Mouse (Mus musculus): Measurements from ENCODE around the gene Ptpn6. TPM values are rescaled to one million over a fixed set of nuclear protein-coding genes. Genes with fewer than 3 reads are reported as not detected.

The Ptpn6 gene
- polyA plus RNA-seq, 1 experiment from 2014 or later: 16.4 TPM

GRCm38 (mm10) chr6:124769101-124769765 lies 30.7 kb upstream of the Ptpn6 start, which contains the start of gene Eno2:
Eno2 (minus strand) TSS chr6:124769673.
- no peaks in the 10 kb centered on the region for H3K9me3 ChIP-seq (ENCODE audit: low read length)
- H3K9ac ChIP-seq (replicated peaks; ENCODE audit: low read length): peak within 1 kb of the TSS; percentile 69
- 1% methylated on average over 42 of the region's 54 CpGs for WGBS
- H3K4me3 ChIP-seq (ENCODE audit: low read length): peak within 1 kb of the TSS; percentile 65
- peak within 1 kb of the TSS; percentile 43; the same call in 1 of the 2 replicates for H3K27ac ChIP-seq (ENCODE audit: low read length)
- peak; percentile 78 for ATAC-seq (ENCODE audit: low FRiP score, low TSS enrichment)
- H3K4me2 ChIP-seq (replicated peaks; ENCODE audit: low read depth, low read length): peak within 1 kb of the TSS; percentile 94
- H3K36me3 ChIP-seq (ENCODE audit: insufficient read depth, low read length): no peaks in the 10 kb centered on the region
- H3K27me3 ChIP-seq (ENCODE audit: insufficient read depth, low read length): no peaks in the 10 kb centered on the region
- H3K4me1 ChIP-seq (ENCODE audit: insufficient read depth, low read length): peaks cover 33% of the 10 kb centered on the region

GRCm38 (mm10) chr6:124768704-124769044 lies 30.2 kb upstream of the Ptpn6 start:
- Histone ChIP-seq H3K36me3 (ENCODE audit: insufficient read depth, low read length) (no peaks in the 10 kb centered on the region), H3K9me3 (ENCODE audit: low read length) (no peaks in the 10 kb centered on the region), H3K4me2 (replicated peaks; ENCODE audit: low read depth, low read length) (peak overlapping the region; percentile 94), H3K27ac (ENCODE audit: low read length) (peak overlapping the region; percentile 43; the same call in 1 of the 2 replicates), H3K4me3 (ENCODE audit: low read length) (peak overlapping the region; percentile 65), H3K4me1 (ENCODE audit: insufficient read depth, low read length) (peaks cover 33% of the 10 kb centered on the region), H3K9ac (replicated peaks; ENCODE audit: low read length) (peak overlapping the region; percentile 69), H3K27me3 (ENCODE audit: insufficient read depth, low read length) (no peaks in the 10 kb centered on the region)
- WGBS: 7% methylated on average over 9 of the region's 9 CpGs
- 0 out of 2 replicates have a peak, but pooled peaks have one; percentile 10 for ATAC-seq (ENCODE audit: low FRiP score, low TSS enrichment)

DNA sequence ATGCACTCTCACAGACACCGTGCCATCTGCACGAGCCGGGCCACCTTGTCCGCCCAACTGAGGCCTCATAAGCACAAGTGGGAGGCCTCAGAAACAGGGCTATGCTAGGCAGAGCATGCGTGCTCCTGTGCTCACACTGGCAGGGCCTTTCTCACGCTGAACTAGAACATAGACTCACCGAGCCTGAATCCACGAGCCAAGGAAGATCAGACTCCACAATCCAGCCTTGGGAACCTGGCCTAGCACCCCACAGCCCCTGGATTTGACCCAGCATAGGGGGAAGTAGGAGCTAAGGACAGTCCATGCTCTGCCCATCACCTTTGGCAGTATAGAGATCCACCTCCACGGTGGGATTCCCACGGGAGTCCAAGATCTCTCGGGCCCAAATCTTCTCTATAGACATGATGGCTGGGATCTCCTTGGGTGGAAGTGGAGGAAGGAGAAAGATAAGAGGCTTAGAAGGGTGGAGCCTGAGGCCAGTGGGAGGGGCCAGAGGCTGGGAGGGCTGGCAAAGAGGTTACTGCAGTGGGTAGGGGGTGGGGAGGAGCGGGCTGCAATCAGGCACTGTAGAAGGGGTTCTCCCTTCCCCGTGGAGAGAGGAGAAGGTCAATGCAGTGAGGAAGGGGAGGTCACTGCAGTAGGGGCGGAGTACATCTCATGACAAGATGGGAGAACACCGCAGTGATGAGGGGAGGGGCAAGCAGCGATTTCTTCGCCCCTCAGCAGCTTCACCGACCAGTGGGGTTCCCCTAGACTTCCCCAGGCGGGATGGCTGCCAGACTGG lies 29.6 kb upstream of the Ptpn6 start:
- Histone ChIP-seq H3K27me3 (ENCODE audit: insufficient read depth, low read length) (no peaks in the 10 kb centered on the region), H3K27ac (ENCODE audit: low read length) (peak overlapping the region; percentile 69), H3K4me2 (replicated peaks; ENCODE audit: low read depth, low read length) (peak overlapping the region; percentile 94), H3K4me1 (ENCODE audit: insufficient read depth, low read length) (peaks cover 33% of the 10 kb centered on the region), H3K4me3 (ENCODE audit: low read length) (peak overlapping the region; percentile 65), H3K36me3 (ENCODE audit: insufficient read depth, low read length) (no peaks in the 10 kb centered on the region), H3K9me3 (ENCODE audit: low read length) (no peaks in the 10 kb centered on the region), H3K9ac (replicated peaks; ENCODE audit: low read length) (peak overlapping the region; percentile 69)
- ATAC-seq (ENCODE audit: low FRiP score, low TSS enrichment): peak; percentile 31; the same call in 1 of the 2 replicates
- 25% methylated on average over 19 of the region's 19 CpGs for WGBS

GRCm38 (mm10) chr6:124767536-124767919 lies 29.0 kb upstream of the Ptpn6 start:
- peaks cover 33% of the 10 kb centered on the region for H3K4me1 ChIP-seq (ENCODE audit: insufficient read depth, low read length)
- H3K9me3 ChIP-seq (ENCODE audit: low read length): no peaks in the 10 kb centered on the region
- no peaks in the 10 kb centered on the region for H3K27me3 ChIP-seq (ENCODE audit: insufficient read depth, low read length)
- H3K36me3 ChIP-seq (ENCODE audit: insufficient read depth, low read length): no peaks in the 10 kb centered on the region
- WGBS: 31% methylated on average over 4 of the region's 4 CpGs
- H3K4me3 ChIP-seq (ENCODE audit: low read length): peak overlapping the region; percentile 22
- peak overlapping the region; percentile 56; the same call in 1 of the 2 replicates for H3K9ac ChIP-seq (replicated peaks; ENCODE audit: low read length)
- no peak for ATAC-seq (ENCODE audit: low FRiP score, low TSS enrichment)
- peak overlapping the region; percentile 94 for H3K4me2 ChIP-seq (replicated peaks; ENCODE audit: low read depth, low read length)
- peak overlapping the region; percentile 69 for H3K27ac ChIP-seq (ENCODE audit: low read length)

- Histone ChIP-seq H3K27ac (ENCODE audit: low read length) (no peak overlapping the region), H3K4me3 (ENCODE audit: low read length) (no peak overlapping the region), H3K9ac (replicated peaks; ENCODE audit: low read length) (no peak overlapping the region), H3K4me1 (ENCODE audit: insufficient read depth, low read length) (peaks cover 33% of the 10 kb centered on the region), H3K27me3 (ENCODE audit: insufficient read depth, low read length) (no peaks in the 10 kb centered on the region), H3K4me2 (replicated peaks; ENCODE audit: low read depth, low read length) (no peak overlapping the region), H3K9me3 (ENCODE audit: low read length) (no peaks in the 10 kb centered on the region), H3K36me3 (ENCODE audit: insufficient read depth, low read length) (no peaks in the 10 kb centered on the region)
- 83% methylated on average over 7 of the region's 7 CpGs for WGBS
- no peak for ATAC-seq (ENCODE audit: low FRiP score, low TSS enrichment)
Observed at GRCm38 (mm10) chr6:124765951-124766350, 27.4 kb upstream of the Ptpn6 start.

- Histone ChIP-seq H3K4me2 (replicated peaks; ENCODE audit: low read depth, low read length) (peak overlapping the region; percentile 68), H3K27me3 (ENCODE audit: insufficient read depth, low read length) (no peaks in the 10 kb centered on the region), H3K9me3 (ENCODE audit: low read length) (no peaks in the 10 kb centered on the region), H3K4me1 (ENCODE audit: insufficient read depth, low read length) (peaks cover 36% of the 10 kb centered on the region), H3K4me3 (ENCODE audit: low read length) (no peak overlapping the region), H3K27ac (ENCODE audit: low read length) (peak overlapping the region; percentile 98), H3K36me3 (ENCODE audit: insufficient read depth, low read length) (no peaks in the 10 kb centered on the region), H3K9ac (replicated peaks; ENCODE audit: low read length) (peak overlapping the region; percentile 36)
- ATAC-seq (ENCODE audit: low FRiP score, low TSS enrichment): 0 out of 2 replicates have a peak, but pooled peaks have one; percentile 8
- 2% methylated on average over 5 of the region's 5 CpGs for WGBS
Observed at GRCm38 (mm10) chr6:124759259-124759658, 20.7 kb upstream of the Ptpn6 start.

- H3K27ac ChIP-seq (ENCODE audit: low read length): peak overlapping the region; percentile 98
- 52% methylated on average over 2 of the region's 2 CpGs for WGBS
- no peak for ATAC-seq (ENCODE audit: low FRiP score, low TSS enrichment)
- no peaks in the 10 kb centered on the region for H3K27me3 ChIP-seq (ENCODE audit: insufficient read depth, low read length)
- peak overlapping the region; percentile 68 for H3K4me2 ChIP-seq (replicated peaks; ENCODE audit: low read depth, low read length)
- H3K9ac ChIP-seq (replicated peaks; ENCODE audit: low read length): peak overlapping the region; percentile 36
- peak overlapping the region; percentile 77; the same call in 1 of the 2 replicates for H3K4me3 ChIP-seq (ENCODE audit: low read length)
- peaks cover 40% of the 10 kb centered on the region for H3K4me1 ChIP-seq (ENCODE audit: insufficient read depth, low read length)
- no peaks in the 10 kb centered on the region for H3K36me3 ChIP-seq (ENCODE audit: insufficient read depth, low read length)
- H3K9me3 ChIP-seq (ENCODE audit: low read length): no peaks in the 10 kb centered on the region
Observed at GRCm38 (mm10) chr6:124758849-124759232, 20.3 kb upstream of the Ptpn6 start.

GRCm38 (mm10) chr6:124757909-124758848 lies 19.7 kb upstream of the Ptpn6 start:
- no peaks in the 10 kb centered on the region for H3K36me3 ChIP-seq (ENCODE audit: insufficient read depth, low read length)
- H3K4me2 ChIP-seq (replicated peaks; ENCODE audit: low read depth, low read length): peak overlapping the region; percentile 68
- peaks cover 43% of the 10 kb centered on the region for H3K4me1 ChIP-seq (ENCODE audit: insufficient read depth, low read length)
- WGBS: 37% methylated on average over 5 of the region's 5 CpGs
- H3K9ac ChIP-seq (replicated peaks; ENCODE audit: low read length): peak overlapping the region; percentile 97
- peak overlapping the region; percentile 98 for H3K27ac ChIP-seq (ENCODE audit: low read length)
- H3K4me3 ChIP-seq (ENCODE audit: low read length): peak overlapping the region; percentile 77
- no peaks in the 10 kb centered on the region for H3K27me3 ChIP-seq (ENCODE audit: insufficient read depth, low read length)
- ATAC-seq (ENCODE audit: low FRiP score, low TSS enrichment): peak; percentile 7
- no peaks in the 10 kb centered on the region for H3K9me3 ChIP-seq (ENCODE audit: low read length)

GRCm38 (mm10) chr6:124757351-124757880 lies 18.9 kb upstream of the Ptpn6 start:
- H3K9ac ChIP-seq (replicated peaks; ENCODE audit: low read length): peak overlapping the region; percentile 97
- 3% methylated on average over 5 of the region's 5 CpGs for WGBS
- ATAC-seq (ENCODE audit: low FRiP score, low TSS enrichment): no peak

More at GRCm38 (mm10) chr6:124757351-124757880, 18.9 kb upstream of the Ptpn6 start:
- H3K4me1 ChIP-seq (ENCODE audit: insufficient read depth, low read length): peaks cover 43% of the 10 kb centered on the region
- no peaks in the 10 kb centered on the region for H3K27me3 ChIP-seq (ENCODE audit: insufficient read depth, low read length)
- no peaks in the 10 kb centered on the region for H3K36me3 ChIP-seq (ENCODE audit: insufficient read depth, low read length)
- H3K27ac ChIP-seq (ENCODE audit: low read length): peak overlapping the region; percentile 98
- H3K9me3 ChIP-seq (ENCODE audit: low read length): no peaks in the 10 kb centered on the region
- peak overlapping the region; percentile 68 for H3K4me2 ChIP-seq (replicated peaks; ENCODE audit: low read depth, low read length)
- peak overlapping the region; percentile 77 for H3K4me3 ChIP-seq (ENCODE audit: low read length)
